Mouse (Mus musculus): ENCODE results near the gene Cstf2.

- TF ChIP-seq CTCF (IDR thresholded peaks at IDR 0.05; ENCODE audit: borderline replicate concordance, extremely low read depth, insufficient read depth, insufficient read length): no peak
- no peak for TF ChIP-seq POLR2A (IDR thresholded peaks at IDR 0.05; ENCODE audit: borderline replicate concordance, extremely low read depth, insufficient read depth, insufficient read length, poor library complexity, severe bottlenecking)
These were observed 38.3 kb upstream of the Cstf2 start for GRCm38 (mm10) chrX:134020664-134021063.

All from brain, embryonic 14.5 days (tissue).